Mouse (Mus musculus) mature B cell (primary cell): ENCODE data around the gene Spata20.

Source experiments
- in situ Hi-C: fragments of 300-500 bp; cut with MboI; formaldehyde crosslinking; loops from 2 replicates; pipeline ENCODE4 v1.14.3; 2019

Gene Spata20

DNA sequence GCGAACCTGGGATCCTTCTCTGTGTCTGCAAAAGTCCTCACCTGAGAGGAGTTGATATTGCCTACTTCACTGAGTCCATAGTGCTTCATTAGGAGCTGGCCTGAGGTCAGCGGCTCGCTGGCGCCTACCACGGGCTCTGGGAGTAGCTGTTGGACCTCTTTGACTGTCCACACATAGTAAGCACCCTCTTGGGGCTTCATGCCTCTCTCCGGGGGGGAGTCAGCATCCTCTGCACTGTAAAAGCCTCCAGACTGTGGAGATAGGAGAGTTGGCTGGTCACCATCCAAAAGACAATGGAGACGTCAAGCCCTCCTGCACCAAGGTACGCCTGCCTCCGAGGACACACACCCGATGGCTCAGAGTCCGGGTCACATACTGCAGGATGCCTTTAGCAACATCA, 3.2 kb downstream of the Spata20 start:
- in situ Hi-C loops = no loop called here

DNA sequence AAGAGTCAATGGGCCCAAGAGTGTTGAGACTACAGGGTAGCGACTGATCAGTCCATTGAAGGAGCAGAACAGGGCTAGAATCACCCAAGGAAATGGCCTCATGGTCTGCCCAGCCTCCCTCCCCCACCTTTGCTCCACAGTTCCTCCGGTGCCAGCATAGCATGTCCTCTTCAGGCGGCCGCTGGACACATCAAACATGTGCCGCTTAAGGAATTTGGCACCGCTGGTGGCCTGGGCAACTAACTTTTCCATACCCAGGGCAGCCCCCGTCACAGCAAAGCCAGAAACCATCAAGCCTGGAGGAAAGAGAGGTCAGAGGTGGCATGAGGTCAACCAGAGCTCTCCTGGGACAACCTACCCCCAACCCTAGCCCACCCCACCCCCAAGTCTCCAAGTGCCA, 4.0 kb downstream of the Spata20 start:
- in situ Hi-C loops = no loop called here

GRCm38 (mm10) chr11:94480382-94480781, 5.6 kb downstream of the Spata20 start:
- in situ Hi-C loops = no loop called here

GRCm38 (mm10) chr11:94477651-94478050, 8.3 kb downstream of the Spata20 start:
- in situ Hi-C loops = no loop called here

GRCm38 (mm10) chr11:94475722-94476121, 10.3 kb downstream of the Spata20 start:
- in situ Hi-C loops = no loop called here

GRCm38 (mm10) chr11:94474544-94474910, 11.5 kb downstream of the Spata20 start:
- in situ Hi-C loops = no loop called here

- in situ Hi-C loops = no loop called here
These were observed 12.1 kb downstream of the Spata20 start, which contains the start of gene Cacna1g for GRCm38 (mm10) chr11:94473707-94474543. Gene Cacna1g, minus strand, starts transcription at chr11:94474198.

DNA sequence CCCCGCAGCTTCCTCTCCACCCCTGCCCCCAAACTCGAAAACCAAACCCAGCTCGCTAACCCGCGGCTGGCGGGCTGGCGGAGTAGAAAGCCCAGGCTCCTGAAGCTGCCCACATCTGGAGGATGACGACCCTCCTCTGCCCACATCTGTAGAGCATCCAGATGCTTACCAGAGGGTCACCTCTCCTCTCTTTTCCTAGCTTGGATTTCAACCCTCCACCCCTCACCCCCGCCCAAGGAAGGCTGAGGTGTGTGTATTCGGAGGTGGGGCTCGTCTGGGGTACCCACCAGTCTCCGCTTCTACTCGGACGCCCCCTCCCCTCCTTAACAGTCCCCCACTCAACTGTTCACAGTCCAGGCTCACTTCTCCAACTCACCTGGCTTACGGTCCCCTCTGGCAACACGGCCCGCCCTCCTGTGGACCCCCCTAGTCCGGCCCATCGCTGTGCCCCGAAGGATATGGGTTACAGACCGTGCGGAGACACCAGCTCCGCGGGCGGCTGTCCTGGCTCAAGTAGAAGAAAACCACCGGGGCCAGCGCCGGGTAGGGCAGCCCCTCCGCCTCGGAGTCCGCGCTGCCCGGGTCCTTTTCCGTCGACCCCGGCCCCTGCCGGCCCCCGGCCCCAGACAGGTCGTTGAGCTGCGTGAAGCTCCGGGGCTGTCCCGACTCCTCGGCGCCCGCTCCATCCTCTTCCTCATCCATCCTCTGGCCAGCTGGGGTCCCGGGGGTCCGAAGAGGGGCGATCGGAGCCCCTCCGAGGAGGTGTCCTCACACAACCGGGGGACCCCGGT, 12.9 kb downstream of the Spata20 start:
- in situ Hi-C loops = no loop called here

GRCm38 (mm10) chr11:94472585-94472915, 13.4 kb downstream of the Spata20 start:
- in situ Hi-C loops = no loop called here

DNA sequence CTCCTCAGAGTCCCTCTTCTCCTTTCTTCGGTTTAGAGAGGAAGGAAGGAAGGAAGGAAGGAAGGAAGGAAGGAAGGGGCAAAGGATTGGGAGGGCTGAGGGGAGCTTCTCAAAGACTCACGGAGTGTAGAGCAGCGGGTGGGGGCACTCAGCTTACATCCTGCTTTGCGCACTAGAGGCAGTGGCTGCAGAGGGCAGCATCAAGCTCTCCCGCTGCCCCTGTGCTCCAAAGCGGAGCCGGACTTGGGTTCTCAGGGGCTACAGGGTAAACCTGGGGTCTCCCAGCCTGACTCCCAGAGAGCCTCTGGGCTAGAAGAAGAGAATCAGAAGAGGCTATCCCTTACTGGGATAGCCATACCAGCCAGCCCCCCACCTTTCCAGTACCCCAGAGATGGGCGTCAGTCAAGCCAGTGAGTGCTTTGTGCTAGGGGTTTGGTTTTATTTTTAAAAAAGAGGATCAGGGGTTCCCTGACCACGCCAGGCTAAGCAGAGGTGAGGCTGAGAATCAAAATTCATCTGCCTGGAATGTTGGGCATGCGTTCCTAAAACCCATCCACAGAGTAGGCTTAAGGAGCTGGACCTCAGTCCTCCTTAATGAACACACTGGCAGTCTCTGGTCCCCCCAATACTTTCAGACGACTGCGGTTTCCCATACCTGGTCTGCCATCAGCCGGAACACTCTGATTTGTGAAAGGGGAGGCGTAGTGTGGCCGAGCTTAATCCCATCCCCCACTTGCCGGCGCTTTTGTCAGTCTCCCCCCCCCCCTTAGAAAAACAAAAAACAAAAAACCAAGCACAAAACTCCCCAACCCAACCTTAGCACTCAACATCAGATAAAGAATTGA, 14.0 kb downstream of the Spata20 start:
- in situ Hi-C loops = no loop called here

DNA sequence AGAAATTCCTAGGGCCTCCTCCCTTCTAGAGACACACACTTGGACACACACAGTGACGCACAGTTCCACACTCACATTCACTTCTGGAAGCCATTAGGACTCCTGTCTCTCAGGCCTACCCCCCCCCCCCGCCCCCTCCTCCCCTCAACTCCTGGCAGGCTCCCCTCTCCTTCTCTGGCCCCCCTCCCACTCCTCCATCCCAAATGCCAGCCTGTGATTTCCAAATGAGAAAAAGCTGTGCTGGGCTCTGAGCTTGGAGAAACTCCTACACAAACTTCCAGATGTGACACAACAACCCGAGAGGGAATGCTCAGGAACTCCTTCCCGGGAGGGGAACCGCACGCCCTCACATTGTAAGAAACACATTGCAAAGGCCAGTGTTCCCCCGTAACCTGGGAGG, 15.6 kb downstream of the Spata20 start:
- in situ Hi-C loops = no loop called here

- in situ Hi-C loops = no loop called here
These were observed 16.6 kb downstream of the Spata20 start for GRCm38 (mm10) chr11:94469136-94470064.

- in situ Hi-C loops = no loop called here
These were observed 17.4 kb downstream of the Spata20 start for GRCm38 (mm10) chr11:94468582-94469064.

DNA sequence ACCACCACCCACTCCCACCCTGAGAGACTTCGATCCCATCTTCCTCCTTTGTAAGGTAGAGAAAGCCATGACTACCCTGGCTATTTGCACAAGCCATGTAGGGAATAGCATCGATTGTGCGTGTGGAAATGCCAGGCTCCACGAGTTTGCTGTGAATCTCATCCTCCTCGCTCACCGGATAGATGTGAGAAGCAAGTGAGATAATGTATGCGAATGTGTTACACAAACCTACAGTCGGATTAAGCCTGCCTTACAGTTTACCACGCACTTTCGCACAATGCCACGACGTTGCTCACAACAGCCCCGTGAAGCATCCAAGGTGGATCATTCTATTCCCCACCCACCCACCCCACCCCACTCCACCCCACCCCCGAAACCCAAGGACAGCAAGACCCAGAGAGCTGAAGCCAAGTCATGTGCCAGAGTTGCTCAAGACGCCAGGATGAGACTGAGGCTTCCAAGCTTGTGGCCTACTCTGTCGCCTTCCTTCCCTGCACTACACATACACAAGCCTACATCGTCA, 19.6 kb downstream of the Spata20 start:
- in situ Hi-C loops = no loop called here

DNA sequence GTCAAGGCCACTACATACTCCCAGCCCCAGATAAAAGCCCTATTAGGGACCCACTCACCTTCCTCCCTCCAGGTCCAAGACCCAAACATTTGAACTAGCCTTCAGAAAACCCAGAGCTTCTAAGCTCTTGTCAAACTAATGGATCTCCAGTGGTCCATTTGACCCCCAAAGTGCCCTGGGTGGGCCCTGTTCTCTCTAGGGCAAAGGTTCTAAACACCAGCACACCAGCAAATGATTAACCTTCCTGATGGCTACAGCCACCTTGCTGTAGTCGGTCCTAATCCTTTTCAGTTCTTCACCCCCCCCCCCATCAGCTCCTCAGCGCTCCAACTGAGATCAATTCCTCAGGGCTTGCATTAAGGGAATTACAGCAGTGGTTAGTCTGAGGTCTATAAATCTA, 21.8 kb downstream of the Spata20 start:
- in situ Hi-C loops = no loop called here

DNA sequence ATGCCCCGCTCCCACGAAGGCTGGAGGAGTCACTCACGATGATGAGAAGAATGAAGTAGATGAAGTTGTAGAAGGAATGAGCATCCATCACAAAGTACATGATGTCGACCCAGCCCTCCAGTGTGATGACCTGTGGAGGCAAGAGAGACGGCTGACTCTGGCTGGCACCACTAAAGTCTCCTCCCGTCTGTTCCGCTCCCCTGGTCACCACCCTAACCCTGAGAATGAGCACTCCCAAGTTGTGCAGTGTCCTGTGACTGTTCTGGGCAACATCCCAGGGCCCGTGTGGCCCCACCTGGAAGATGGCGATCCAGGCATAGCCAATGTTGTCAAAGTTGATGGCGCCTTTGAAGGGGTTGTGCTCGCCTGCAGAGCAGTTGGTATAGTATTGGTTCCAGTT, 24.1 kb downstream of the Spata20 start:
- in situ Hi-C loops = no loop called here

DNA sequence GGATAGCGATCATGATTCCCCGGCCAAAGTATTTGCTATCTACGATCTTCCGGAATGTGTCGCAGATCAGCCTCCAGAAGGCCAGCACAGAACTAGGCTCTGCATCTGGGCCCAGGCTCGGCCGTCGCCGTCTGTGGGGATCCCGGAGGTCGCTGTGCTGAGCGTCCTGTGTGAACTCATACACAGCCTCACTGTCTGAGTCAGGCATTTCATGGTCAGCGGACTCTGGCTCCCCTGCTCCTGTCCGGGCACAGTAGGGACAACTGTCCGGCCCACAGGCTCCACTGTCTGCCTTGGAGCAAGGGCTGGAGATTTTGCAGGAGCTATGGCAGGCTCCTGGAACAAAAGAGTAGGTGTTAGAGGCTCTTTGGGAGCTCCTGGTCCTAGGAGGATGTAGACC, 29.0 kb downstream of the Spata20 start:
- in situ Hi-C loops = no loop called here

GRCm38 (mm10) chr11:94456347-94456746, 29.6 kb downstream of the Spata20 start:
- in situ Hi-C loops = no loop called here

DNA sequence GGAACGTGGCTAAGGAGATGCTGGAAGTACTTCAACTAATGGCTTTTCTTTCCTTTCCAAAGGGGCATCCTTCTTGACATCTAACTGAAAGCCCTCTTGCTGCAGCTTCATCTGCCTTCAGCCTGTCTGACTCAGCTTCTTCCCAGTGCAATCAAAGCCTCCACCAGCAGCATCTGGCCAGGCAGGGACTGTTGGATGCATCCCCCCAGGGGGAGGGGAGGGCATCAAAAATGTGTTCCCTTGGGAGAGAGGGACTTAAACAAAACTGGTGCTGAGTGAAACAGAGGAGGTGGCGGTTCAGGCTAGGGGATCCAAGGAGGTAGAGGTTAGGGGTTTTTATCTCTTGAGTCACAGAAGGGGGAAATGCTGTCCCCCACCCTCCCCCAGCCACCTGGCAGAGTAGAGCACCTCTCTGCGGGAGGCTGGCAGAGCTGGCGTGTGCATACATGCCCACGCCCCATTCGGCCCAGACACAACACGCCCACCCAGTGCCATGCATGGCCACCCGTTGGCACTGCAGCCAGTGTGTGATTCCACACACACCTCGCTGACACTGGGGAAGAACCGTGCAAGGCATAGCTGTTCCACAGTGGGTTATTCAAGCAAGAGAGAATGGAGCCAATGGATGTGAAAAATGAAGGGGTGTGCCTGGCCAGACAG, 30.7 kb downstream of the Spata20 start:
- in situ Hi-C loops = no loop called here

- in situ Hi-C loops = no loop called here
These were observed 31.2 kb downstream of the Spata20 start for GRCm38 (mm10) chr11:94454756-94455155.
